Mouse (Mus musculus): ENCODE data around the gene Plcl2. TPM values are rescaled to one million over a fixed set of nuclear protein-coding genes. Genes with fewer than 3 reads are reported as not detected.

Gene Plcl2
- total RNA-seq (2015; ENCODE audit: low replicate concordance) (145 and 168 TPM in 2 replicates), total RNA-seq (2017; ENCODE audit: low replicate concordance) (165 and 173 TPM in 2 replicates)

DNA sequence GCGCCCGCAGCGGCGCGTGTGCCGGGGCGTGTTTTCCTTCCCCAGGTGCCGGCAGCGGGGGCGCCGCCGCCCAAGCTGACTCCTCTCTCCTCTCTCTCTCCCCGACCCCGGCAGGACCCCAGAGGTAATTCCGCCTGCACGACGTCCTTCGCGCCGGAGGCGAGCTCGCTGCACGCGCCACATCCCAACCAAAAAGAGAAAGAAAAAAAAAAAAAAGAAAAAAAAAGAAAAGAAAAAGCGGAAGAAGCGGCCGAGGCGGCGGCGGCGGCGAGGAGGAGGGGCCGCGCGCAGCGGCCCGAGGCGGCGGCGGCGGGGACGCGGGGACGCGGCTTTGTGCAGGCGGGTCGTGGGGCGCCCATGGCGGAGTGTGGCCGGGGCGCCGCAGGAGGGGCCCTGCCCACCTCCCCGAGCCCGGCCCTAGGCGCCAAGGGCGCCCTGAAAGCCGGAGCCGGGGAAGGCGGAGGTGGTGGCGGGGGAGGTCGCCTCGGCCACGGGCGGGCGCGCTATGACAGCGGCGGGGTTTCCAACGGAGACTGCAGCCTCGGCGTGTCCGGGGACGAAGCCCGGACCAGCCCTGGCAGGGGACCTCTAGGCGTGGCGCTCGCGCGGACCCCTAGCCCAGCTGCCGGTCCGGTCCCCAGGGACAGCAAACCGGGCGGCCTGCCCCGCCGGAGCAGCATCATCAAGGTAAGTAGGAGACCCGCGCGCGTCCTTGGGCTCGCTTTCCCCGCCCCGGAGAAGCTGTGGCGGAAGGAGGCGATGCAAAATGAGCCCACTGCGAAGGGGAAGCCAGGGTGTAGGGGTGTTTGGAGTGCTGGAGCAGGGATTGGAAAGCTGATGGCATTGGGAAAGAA is at the start of gene Plcl2:
Gene Plcl2, plus strand, starts transcription at position 153 of the 854 bp plus-strand sequence.
- ATAC-seq (replicated peaks; ENCODE audit: low FRiP score, poor library complexity, severe bottlenecking), result peak; percentile 35

DNA sequence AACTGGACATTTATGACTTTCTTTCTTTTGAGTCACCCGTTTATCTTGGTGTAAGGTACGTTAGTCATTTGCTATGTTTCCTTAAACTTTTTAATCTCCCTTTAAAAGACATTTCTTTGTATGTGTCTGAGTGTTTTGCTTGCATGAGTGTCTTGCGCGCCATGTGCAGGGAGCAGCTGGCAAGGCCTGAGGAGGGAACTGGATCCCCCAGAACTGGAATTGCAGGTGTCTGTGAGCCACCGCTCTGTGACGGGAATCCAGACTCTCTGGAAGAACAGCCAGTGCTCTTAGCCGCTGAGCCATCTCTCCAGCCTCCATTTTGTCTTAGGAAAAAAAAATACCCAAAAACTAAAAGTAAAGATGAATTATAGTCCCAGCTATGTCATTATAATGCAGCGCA is 48.9 kb upstream of the Plcl2 start:
- no peak for ATAC-seq (replicated peaks; ENCODE audit: low FRiP score, poor library complexity, severe bottlenecking)

DNA sequence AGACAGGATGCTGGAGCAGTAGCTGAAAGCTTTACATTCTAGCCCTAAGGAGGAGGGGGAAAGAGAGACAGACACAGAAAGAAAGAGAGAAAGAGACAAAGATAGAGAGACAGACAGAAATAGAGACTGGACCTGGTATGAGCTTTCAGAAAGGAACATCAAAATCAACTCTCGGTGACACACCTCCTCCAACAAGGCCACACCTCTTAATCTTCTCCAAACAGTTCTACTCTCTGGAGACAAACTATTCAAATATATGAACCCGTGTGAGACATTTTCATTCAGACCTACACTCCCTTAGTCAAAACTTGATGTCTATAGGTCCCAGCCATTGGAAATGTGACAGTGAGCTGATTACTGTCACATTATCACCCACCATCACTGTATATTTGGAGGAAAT is 41.8 kb upstream of the Plcl2 start:
- peak; percentile 66 for ATAC-seq (replicated peaks; ENCODE audit: low FRiP score, poor library complexity, severe bottlenecking)

DNA sequence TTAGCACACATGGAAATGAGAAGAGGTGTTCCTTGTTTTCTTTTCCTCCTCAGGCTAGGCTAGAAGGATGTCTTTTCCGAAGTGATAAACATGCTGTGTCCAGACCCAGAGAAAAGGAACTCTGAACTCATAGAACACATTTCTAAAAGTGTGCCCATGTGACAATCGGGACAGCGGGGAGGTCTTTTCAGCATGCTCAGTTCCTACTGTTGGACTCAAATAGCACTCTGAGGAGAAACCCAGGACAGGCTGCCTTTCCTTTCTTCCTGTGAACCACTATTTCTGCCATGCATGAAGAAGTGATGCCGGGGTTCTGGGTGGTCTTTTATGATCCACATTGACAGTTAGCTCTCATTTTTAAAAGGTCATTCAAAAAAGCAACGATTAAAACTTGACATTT is 40.1 kb upstream of the Plcl2 start:
- no peak for ATAC-seq (replicated peaks; ENCODE audit: low FRiP score, poor library complexity, severe bottlenecking)

DNA sequence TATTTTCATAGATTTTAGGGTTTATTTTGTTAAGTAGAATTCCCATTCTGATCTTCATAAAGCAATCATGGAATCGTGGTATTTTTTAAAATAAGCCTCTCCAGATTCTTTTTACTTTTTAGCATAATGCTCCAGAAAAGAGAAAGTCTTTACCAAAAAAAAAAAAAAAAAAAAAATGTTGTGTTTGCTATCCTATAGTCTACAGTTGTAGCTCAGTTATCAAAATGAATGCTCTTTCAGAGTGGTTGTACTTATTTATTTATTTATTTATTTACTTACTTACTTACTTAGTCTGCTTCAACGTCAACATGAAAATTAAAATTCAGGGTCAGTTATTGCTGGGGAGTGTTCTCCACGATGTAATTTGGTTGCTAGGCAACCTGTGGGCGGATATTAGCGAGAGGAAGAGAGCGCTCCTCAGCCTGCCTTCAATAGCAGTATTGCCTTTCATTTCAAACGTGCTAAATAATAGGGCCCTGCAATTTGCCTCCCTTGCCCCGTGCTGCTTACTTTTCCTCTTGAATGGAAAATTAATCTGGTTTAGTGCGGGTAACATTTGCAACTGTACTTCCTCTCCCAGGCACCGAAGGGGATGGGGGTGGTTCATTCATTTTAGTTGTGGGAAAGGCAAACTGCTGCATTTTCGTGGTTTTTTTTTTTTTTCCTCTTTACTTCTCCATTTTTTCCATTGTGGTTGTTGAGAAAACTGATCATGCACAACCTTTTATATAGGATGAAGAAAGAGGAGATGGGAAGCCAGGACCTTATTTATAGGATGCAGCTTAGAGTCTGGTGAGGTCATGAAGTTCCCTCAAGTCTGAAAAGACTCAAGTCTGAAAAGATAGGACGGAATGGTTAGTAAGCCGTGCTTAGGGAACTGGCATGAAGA is 39.4 kb upstream of the Plcl2 start:
- peak; percentile 80 for ATAC-seq (replicated peaks; ENCODE audit: low FRiP score, poor library complexity, severe bottlenecking)

DNA sequence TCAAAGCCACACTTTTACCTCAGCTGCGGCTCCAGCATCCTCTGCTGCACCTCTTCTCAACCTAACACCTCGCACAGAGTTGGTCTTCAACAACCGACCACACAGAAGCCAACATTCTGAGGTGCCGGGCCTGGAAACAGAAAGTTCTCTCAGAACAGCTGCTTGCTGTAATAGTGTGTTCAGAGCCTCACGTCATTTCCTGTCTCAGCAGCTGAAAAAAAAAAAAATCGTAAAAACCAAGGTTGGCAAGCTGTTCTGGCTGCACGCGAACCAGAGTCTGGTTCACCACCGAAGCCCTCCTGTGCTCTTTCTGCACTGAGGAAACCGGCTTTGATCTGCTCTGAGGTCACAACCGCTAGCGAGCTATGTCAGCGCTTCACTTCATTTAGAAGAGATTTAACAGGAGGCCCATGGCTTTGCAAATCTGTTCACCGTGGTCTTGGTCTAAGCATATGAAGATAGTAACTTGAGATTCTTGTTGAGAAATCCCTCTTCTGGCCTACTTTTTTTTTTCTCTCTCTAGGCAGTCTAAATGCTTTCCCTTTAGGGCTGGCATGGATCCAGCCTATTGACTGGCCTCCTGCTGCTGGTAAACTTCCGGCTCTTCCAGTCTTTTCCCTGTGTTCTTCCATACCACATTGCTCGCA is 38.6 kb upstream of the Plcl2 start:
- peak; percentile 50 for ATAC-seq (replicated peaks; ENCODE audit: low FRiP score, poor library complexity, severe bottlenecking)

DNA sequence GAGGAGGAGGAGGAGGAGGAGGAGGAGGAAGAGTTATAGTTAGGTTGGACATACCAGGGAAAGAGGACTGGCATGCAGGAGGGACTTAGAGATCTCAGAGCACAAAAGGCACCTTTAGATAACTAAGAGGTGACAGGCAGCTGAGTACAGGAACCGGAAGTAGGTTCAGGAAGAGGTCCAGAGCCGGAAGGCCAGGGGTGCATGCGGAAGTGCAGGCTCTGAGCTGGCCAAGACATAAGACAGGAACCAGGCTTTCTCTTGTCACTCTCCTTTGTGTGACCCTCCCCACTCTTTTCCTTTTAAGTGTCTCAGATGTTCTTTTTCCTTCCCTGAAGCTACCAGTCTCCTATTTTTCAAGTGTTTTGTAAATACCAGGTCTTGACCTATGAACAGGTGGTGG is 38.0 kb upstream of the Plcl2 start:
- no peak for ATAC-seq (replicated peaks; ENCODE audit: low FRiP score, poor library complexity, severe bottlenecking)

DNA sequence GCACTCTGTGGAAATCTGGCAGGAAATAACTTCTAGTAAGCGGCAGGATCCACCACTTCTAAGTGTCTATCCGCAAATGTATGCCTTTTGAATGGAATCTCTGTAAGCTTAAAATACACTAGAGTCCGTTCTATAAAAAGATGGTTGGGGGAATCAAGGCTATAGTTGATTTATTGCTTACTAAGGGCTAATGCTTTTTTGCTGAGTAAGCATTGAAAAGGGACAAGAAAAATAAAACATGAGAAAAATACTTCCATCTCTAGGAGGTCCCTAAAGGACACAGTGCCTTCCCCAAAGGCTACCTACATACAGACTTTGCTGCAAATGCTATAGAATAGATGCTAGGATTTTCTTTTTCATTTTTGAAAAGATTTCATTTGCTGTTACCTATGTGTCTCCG is 31.9 kb upstream of the Plcl2 start:
- no peak for ATAC-seq (replicated peaks; ENCODE audit: low FRiP score, poor library complexity, severe bottlenecking)

DNA sequence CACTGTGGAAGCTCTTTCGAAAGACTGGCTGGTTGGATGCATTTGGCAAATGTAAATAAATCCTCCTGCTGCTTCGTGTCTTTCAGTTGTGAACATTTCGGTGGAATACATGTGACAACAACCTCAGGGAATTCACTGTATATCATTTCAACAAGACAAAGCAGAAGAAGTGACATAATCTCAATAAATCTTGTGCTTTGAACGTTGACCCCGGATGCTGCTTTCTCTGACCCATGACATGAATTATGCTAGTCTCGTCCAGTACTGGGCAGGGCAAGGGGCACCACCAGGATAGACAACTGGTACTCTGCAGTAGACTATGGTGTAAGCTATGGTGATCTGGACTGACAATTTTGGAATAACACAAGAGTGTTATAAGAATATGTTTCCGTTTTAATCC is 28.3 kb upstream of the Plcl2 start:
- no peak for ATAC-seq (replicated peaks; ENCODE audit: low FRiP score, poor library complexity, severe bottlenecking)

DNA sequence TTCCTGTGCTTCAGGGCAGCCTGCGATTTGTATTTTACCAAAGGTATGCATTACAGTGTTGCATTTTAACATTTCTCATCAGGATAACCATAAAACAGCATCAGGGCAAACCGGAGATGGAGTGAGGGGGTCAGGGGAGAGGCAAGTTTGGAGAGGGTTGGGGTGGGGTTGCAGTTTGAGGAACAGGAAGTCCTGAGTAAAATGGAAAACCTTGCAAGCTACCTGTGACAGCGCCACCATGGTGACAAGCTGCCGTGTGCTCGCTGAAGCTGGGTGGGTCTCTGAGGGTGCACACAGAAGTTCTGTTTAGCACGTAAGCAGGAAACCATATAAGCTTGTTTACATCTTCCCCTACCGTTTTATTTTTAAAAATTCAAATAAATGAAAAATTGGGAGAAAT is 25.5 kb upstream of the Plcl2 start:
- ATAC-seq (replicated peaks; ENCODE audit: low FRiP score, poor library complexity, severe bottlenecking), result no peak

DNA sequence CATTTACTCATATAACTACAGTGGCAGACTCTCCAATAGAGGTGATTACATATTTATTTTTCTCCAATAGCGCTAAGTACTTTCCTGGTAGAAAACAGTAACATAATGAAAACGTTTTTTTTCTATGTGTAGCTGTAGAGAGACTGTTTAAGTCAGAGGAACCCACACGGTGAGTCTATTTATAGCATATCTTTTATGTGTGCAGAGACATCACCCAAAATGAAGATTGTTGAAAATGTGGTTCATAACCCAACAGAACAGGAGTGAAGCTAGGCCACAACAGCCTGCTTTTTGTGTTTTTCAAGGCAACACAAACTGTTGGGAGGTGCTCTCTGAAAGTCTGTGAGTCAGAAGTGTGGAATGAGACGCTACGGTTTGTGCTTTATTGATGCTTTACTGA is 24.2 kb upstream of the Plcl2 start:
- ATAC-seq (replicated peaks; ENCODE audit: low FRiP score, poor library complexity, severe bottlenecking), result no peak

DNA sequence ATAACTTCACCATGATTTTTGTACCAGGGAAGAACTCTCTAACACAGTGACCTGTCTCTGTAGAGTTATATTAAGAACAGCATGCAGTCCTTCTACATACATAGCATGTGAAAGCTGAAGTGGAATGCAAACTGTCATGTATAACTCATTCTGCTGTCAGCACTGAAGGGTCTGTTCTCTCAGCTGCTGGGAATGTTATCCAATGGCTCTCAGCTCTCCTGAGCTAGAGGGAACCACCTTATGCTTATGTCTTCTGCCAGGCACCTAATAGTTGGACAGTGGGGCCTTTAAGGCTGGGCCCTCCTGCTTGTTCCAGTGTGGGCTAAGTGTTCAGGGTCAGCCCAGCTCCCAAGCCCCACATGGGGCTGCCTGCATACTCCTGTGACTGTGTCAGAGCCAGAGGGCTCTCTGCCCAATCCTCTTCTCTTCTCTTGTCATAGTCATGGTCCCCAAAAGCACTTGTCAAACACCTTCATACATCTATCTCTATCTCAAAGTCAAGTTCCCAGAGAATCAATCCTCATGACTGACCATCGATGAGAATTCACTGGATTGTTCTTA is 22.1 kb upstream of the Plcl2 start:
- no peak for ATAC-seq (replicated peaks; ENCODE audit: low FRiP score, poor library complexity, severe bottlenecking)

DNA sequence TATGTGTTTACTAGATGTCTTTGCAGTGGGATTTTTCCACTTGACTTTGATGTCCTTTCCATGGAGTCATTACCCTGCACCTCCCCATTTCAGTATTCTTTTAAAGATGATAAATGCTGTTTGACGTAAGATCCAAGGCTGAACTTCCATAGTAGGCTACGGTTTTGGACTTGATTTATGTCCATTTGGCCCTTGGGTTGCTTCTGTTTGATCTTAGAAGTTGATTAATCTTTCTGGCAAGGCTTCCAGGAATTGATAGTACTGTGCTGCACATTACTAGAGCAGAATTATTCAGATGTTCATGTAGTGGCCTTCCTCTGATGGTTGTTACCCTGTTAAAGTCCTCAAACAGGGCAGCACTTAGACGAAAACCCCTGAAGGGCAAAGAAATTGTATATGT is 21.5 kb upstream of the Plcl2 start:
- ATAC-seq (replicated peaks; ENCODE audit: low FRiP score, poor library complexity, severe bottlenecking), result no peak

DNA sequence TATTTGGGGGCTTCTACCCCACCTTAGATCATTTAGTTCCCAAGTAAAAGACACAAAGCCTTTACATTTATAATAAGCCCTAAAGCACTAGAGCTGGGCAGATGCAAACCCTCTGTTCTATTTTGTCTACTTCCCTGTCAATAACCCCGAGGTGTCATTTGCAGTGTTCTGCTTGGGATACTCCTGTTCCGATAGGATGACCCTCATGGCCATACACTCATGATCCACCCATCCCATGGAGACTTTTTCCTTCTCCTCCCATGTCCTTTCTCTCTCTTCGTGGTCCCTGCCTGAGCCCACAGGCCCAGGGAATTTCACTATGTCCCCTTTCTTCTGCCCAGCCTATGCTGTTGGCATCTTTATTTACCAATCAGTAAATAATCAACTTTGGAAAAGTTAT is 20.8 kb upstream of the Plcl2 start:
- no peak for ATAC-seq (replicated peaks; ENCODE audit: low FRiP score, poor library complexity, severe bottlenecking)

DNA sequence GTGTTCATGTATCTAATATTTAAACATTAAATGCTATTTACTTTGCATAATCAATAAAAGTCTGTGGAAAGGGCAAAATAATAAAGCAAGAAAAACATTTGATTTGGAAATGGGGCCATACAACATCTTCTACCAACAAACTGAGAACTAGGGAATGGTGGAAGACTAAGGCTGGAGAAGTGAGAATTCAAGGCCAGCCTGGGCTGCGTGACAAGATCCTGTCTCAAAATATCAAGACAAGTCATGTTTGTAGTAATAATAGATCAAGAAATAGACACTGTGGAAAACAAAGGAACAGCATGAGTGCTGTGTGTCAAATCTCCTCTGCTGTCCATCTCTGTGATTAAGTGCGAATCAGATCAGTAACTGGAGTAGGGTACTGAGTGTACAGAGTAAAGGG is 20.3 kb upstream of the Plcl2 start:
- no peak for ATAC-seq (replicated peaks; ENCODE audit: low FRiP score, poor library complexity, severe bottlenecking)

DNA sequence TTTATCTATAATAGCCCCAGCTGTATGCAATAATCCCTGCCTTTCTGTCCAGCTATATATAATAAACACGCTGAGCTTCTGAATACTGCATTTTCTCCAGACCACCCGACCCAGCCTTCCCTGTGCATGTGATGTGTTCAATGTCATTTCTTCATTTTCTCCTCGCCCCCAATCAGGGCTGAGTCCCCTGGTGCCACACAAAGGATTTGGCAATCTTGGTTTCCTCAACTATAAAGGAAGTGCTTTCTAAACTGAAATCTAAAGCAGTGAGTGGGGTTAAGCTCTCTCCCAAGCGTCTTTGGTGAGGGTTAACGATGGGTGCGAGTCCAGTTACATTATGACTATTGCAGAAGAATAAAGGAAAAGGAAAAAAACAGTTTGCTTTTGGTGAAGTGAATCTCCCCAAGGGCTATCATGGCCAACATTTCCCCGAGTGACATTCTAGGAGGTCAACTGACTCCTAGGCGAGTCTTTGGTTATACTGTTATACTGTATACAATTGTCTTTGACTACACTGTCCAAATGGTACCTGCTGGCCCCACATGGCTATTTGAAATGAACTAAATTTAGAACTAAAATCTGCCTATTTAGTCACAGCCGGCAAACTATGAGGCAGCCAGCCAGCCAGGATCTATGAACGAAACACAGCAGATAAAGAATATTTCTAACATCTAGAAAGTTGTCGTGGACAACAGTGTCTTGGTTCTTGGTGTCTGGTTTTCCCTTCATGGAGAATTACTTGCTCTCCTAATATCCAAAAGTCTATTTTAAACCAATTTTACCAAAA is 18.4 kb upstream of the Plcl2 start:
- no peak for ATAC-seq (replicated peaks; ENCODE audit: low FRiP score, poor library complexity, severe bottlenecking)

DNA sequence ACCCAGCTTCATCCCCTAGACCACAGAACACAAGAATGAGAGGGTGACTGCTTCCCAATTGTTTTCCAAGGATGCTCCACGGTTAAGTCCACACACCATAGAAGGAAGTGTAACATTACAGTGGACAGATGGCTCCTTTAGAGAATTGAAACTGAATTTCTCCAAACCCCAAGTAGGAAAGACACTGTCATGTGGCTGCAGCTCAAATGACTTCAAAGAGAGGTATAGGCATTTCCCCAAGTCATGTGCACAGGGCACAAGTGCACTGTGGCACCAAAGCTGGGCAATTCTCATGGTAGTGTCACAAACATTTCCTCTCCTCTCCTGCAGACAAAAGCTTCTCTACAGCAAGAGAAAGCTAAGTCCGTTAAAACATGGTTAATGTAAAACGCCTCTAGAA is 17.7 kb upstream of the Plcl2 start:
- no peak for ATAC-seq (replicated peaks; ENCODE audit: low FRiP score, poor library complexity, severe bottlenecking)

DNA sequence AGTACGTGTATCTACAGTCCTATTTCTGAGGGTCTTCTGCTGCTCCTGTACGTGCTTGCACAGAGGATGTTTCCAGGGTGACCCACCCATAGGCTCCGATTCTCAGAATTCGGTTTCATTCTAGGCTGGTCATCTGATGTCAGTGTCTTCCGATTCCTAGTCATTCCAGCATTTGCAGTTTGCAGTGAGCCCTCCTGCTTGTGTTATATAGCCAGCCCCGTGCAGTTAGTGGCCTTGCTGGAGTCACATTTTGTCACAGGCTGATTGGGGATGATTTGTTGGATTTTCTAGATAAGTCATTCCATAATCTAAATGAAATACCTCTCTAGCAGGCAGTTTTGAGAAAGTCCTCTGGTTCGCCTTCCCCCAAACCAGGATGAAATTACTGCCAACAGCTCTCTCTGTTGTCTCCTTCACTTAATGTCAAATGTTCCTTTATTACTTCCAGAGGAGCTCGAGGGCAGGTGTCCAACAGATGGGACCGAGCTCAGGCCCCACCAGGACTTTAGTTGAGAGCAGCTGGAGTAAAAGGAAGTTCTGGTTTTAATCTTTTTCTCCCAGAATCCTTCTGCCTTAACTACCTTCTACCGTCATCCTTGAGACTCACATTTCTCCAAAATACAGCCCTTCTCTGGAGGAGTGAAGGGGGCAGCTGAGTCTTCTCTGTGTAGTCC is 13.8 kb upstream of the Plcl2 start:
- ATAC-seq (replicated peaks; ENCODE audit: low FRiP score, poor library complexity, severe bottlenecking), result peak; percentile 35; the same call in 1 of the 2 replicates

All from erythroid progenitor cell, adult 5-6 weeks (primary cell).